Mouse (Mus musculus) kidney, adult 2 months (tissue): ENCODE results near the gene Zfp119a. TPM values are rescaled to one million over a fixed set of nuclear protein-coding genes. Genes with fewer than 3 reads are reported as not detected.
"Not testable (repeated sequence)": the region's sequence is repeated elsewhere in the genome, so short reads cannot be mapped to it uniquely, and the experiment has no call there.

ENCODE experiments used
- DNase-seq: peaks from one replicate; pipeline ENCODE4 v3.0.0; 2021
- H3K27ac ChIP-seq: fragments of 200-500 bp; 2 replicates; pipeline ENCODE4 v1.5.1; 2012; ENCODE audit warnings: low read depth, low read length, control low read depth, inconsistent platforms; ENCODE audit not compliant: insufficient read depth
- H3K27me3 ChIP-seq: fragments of 200-500 bp; replicated peaks from 2 replicates; pipeline ENCODE4 v1.6.1; 2012; ENCODE audit warnings: mild to moderate bottlenecking, moderate library complexity, low read length, inconsistent platforms; ENCODE audit not compliant: control insufficient read depth, insufficient read depth
- H3K36me3 ChIP-seq: fragments of 200-500 bp; 2 replicates; pipeline ENCODE4 v1.6.1; 2012; ENCODE audit warnings: mild to moderate bottlenecking, moderate library complexity, low read length, inconsistent platforms; ENCODE audit not compliant: control insufficient read depth, insufficient read depth
- H3K4me1 ChIP-seq: fragments of 200-500 bp; 2 replicates; pipeline ENCODE4 v1.6.1; 2011; ENCODE audit warnings: low read length; ENCODE audit not compliant: control insufficient read depth, insufficient read depth
- H3K4me3 ChIP-seq: fragments of 200-500 bp; 2 replicates; pipeline ENCODE4 v1.5.1; 2011; ENCODE audit warnings: mild to moderate bottlenecking, low read depth, low read length, control low read depth; ENCODE audit not compliant: insufficient read depth
- CTCF ChIP-seq: fragments of 200-500 bp; conservative IDR thresholded peaks from 2 replicates; pipeline ENCODE4 v1.5.1; 2011; ENCODE audit warnings: low read depth, mild to moderate bottlenecking, control low read depth, low read length, moderate library complexity, mixed read lengths; ENCODE audit not compliant: insufficient read depth, insufficient read length
- POLR2A ChIP-seq: fragments of 200-500 bp; IDR thresholded peaks from one replicate; pipeline ENCODE4 v1.6.1; 2011; ENCODE audit warnings: low read depth, low read length, control low read depth
- WGBS: fragments of 180-500 bp; shearing (Covaris S2); methylation state at CpG from one replicate; pipeline ENCODE4 v1.1.7; 2018; 5-methylcytosine and 5-hydroxymethylcytosine counted together
- polyA plus RNA-seq: library from polyadenylated mRNA; depleted of rRNA; stranded (reverse); fragments of >200 nt; gene quantifications from 2 replicates; pipeline ENCODE4 v1.2.3, GENCODE M21; 2012; rRNA removed

The Zfp119a gene
- polyA plus RNA-seq = 0.37 and 0.56 TPM in 2 replicates

- Histone ChIP-seq H3K4me3 (peak within 1 kb of the TSS; percentile 63), H3K27ac (peak within 1 kb of the TSS; percentile 86)
- under 1% methylated on average over 45 of the region's 53 CpGs for WGBS
- H3K36me3 ChIP-seq, H3K4me1 ChIP-seq, H3K27me3 ChIP-seq: not testable (repeated sequence)
- DNase-seq = peak; percentile 92
- TF ChIP-seq POLR2A = peak; percentile 90
Observed at GRCm38 (mm10) chr17:55878636-55879369, at the start of gene Zfp119a. Gene Zfp119a (minus strand): TSS chr17:55878930.

GRCm38 (mm10) chr17:55906669-55907068 lies 27.9 kb upstream of the Zfp119a start:
- TF ChIP-seq CTCF (no peak), POLR2A (no peak)
- Histone ChIP-seq H3K27ac (no peak overlapping the region), H3K36me3 (no peaks in the 10 kb centered on the region), H3K4me1 (peaks cover 3% of the 10 kb centered on the region; the same call in 1 of the 2 replicates), H3K27me3 (no peaks in the 10 kb centered on the region), H3K4me3 (no peak overlapping the region)
- DNase-seq = no peak

GRCm38 (mm10) chr17:55904131-55904530 lies 25.4 kb upstream of the Zfp119a start:
- peak overlapping the region; percentile 76 for H3K27ac ChIP-seq
- no peak overlapping the region for H3K4me3 ChIP-seq
- DNase-seq = no peak
- H3K27me3 ChIP-seq = no peaks in the 10 kb centered on the region
- no peak for TF ChIP-seq CTCF
- TF ChIP-seq POLR2A = no peak
- WGBS = 45% methylated on average over 6 of the region's 6 CpGs
- H3K36me3 ChIP-seq = no peaks in the 10 kb centered on the region
- H3K4me1 ChIP-seq = peaks cover 3% of the 10 kb centered on the region; the same call in 1 of the 2 replicates

- Histone ChIP-seq H3K27me3 (no peaks in the 10 kb centered on the region), H3K27ac (no peak overlapping the region), H3K4me3 (no peak overlapping the region), H3K4me1 (peaks cover 3% of the 10 kb centered on the region; the same call in 1 of the 2 replicates), H3K36me3 (no peaks in the 10 kb centered on the region)
- 55% methylated on average over 1 of the region's 1 CpGs for WGBS
- no peak for TF ChIP-seq CTCF
- TF ChIP-seq POLR2A = no peak
- peak; percentile 82 for DNase-seq
Observed at GRCm38 (mm10) chr17:55903687-55904086, 25.0 kb upstream of the Zfp119a start.

- DNase-seq = no peak
- Histone ChIP-seq H3K4me1 (peaks cover 3% of the 10 kb centered on the region; the same call in 1 of the 2 replicates), H3K4me3 (no peak overlapping the region), H3K27me3 (no peaks in the 10 kb centered on the region), H3K36me3 (no peaks in the 10 kb centered on the region), H3K27ac (0 out of 2 replicates have a peak overlapping the region, but pooled peaks have one; percentile 31)
- no peak for TF ChIP-seq POLR2A
- TF ChIP-seq CTCF = no peak
- WGBS = 46% methylated on average over 2 of the region's 2 CpGs
Observed at GRCm38 (mm10) chr17:55903087-55903486, 24.4 kb upstream of the Zfp119a start.

- 6% methylated on average over 7 of the region's 8 CpGs for WGBS
- DNase-seq = peak; percentile 52
- peak overlapping the region; percentile 79 for H3K27ac ChIP-seq
- peak overlapping the region; percentile 62 for H3K4me3 ChIP-seq
- H3K36me3 ChIP-seq, H3K4me1 ChIP-seq, H3K27me3 ChIP-seq: not testable (repeated sequence)
Observed at GRCm38 (mm10) chr17:55892406-55892955, 13.8 kb upstream of the Zfp119a start.

- TF ChIP-seq CTCF = no peak
- no peak for TF ChIP-seq POLR2A
- WGBS = 63% methylated on average over 2 of the region's 2 CpGs
- Histone ChIP-seq H3K36me3 (no peaks in the 10 kb centered on the region), H3K27me3 (no peaks in the 10 kb centered on the region), H3K4me3 (no peak overlapping the region), H3K4me1 (no peaks in the 10 kb centered on the region), H3K27ac (no peak overlapping the region)
- no peak for DNase-seq
Observed at GRCm38 (mm10) chr17:55884912-55885311, 6.2 kb upstream of the Zfp119a start.
